Mouse (Mus musculus) cerebellum, adult 2 months (tissue): ENCODE data around the gene Mrpl58.

Experiments used
- CTCF ChIP-seq: fragments of 200-500 bp; IDR thresholded peaks from 2 replicates; pipeline ENCODE4 v1.5.1; 2011; ENCODE audit warnings: low read depth, mild to moderate bottlenecking, control low read depth, low read length, moderate library complexity, borderline replicate concordance; ENCODE audit not compliant: insufficient read depth
- POLR2A ChIP-seq: fragments of 200-500 bp; IDR thresholded peaks from 2 replicates; pipeline ENCODE4 v1.6.1; 2011; ENCODE audit warnings: low read length, control low read depth, borderline replicate concordance; ENCODE audit not compliant: insufficient read depth

GRCm38 (mm10) chr11:115383701-115384474, 19.7 kb upstream of the Mrpl58 start:
- TF ChIP-seq POLR2A, result no peak
- no peak for TF ChIP-seq CTCF
